Comparison of ENCODE assay signal across 25 mouse cellular contexts in the genomic region with DNA sequence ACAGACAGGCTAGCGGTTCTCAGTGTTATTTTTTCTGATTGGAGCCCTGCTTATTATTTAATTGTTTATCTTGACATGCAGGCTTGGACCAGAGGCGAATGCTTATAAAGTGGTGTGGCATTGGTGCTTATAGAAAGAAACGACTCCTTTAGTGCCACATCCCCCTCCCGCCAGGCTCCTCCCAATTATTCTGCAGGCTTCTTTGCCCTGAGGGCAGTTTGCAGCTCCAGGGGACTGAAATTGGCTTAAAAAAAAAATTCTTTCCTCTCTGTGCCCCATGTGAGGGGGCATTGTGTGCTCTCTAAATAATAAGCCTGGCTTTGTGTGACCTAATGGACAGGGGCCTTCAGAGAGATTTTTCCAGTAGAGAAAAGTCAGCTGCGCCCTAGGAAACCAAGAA.
DNase-seq lines count a peak whose midpoint lies in the region; ATAC-seq lines count a peak whose summit lies in the region.
"Had no signal": no experiment of that assay in that cellular context is flagged by ENCODE, and none has a peak within 500 bp of the region (broad histone marks: within the 10 kb centered on the region; RNA-seq: fewer than 3 reads in every experiment).

No protein-coding gene starts in this region.

- no peak overlapping the region for H3K9ac ChIP-seq in hindbrain, embryonic 11.5 days (ENCODE audit: low read depth, low read length)
- H3K9ac ChIP-seq in hindbrain, embryonic 14.5 days: no peak overlapping the region
- H3K9ac ChIP-seq in neural tube, embryonic 11.5 days (ENCODE audit: low read length): no peak overlapping the region
- no peak overlapping the region for H3K9ac ChIP-seq in neural tube, embryonic 15.5 days (replicated peaks)
- H3K9ac ChIP-seq: embryonic facial prominence, embryonic 13.5 days; liver, embryonic 15.5 days; lung, embryonic 15.5 days; neural tube, embryonic 12.5 days had no signal

- no peaks in the 10 kb centered on the region for H3K36me3 ChIP-seq in hindbrain, embryonic 11.5 days (ENCODE audit: control insufficient read depth, insufficient read depth, low read length)
- H3K36me3 ChIP-seq in hindbrain, embryonic 14.5 days (replicated peaks; ENCODE audit: control insufficient read depth, insufficient read depth): no peaks in the 10 kb centered on the region
- H3K36me3 ChIP-seq in neural tube, embryonic 11.5 days (ENCODE audit: control insufficient read depth, insufficient read depth, low read length): no peaks in the 10 kb centered on the region
- H3K36me3 ChIP-seq in neural tube, embryonic 15.5 days: no peaks in the 10 kb centered on the region
- H3K36me3 ChIP-seq: embryonic facial prominence, embryonic 13.5 days; liver, embryonic 15.5 days; lung, embryonic 15.5 days; neural tube, embryonic 12.5 days had no signal

- 0 out of 2 replicates have a peak, but pooled peaks have one; percentile 25 for ATAC-seq in hindbrain, embryonic 11.5 days (ENCODE audit: low FRiP score)
- ATAC-seq in hindbrain, embryonic 14.5 days (ENCODE audit: low FRiP score): no peak
- no peak for ATAC-seq in neural tube, embryonic 11.5 days (ENCODE audit: insufficient read depth, low FRiP score, low TSS enrichment)
- ATAC-seq in neural tube, embryonic 15.5 days (ENCODE audit: low FRiP score): no peak

- peak; percentile 42 for DNase-seq in embryo, embryonic 10.5 days (ENCODE audit: low spot score)
- DNase-seq in embryo, embryonic 9.5 days (ENCODE audit: extremely low spot score): no peak
- peak; percentile 48 for DNase-seq in hindbrain, embryonic 11.5 days (ENCODE audit: low spot score)
- DNase-seq in hindbrain, embryonic 14.5 days (ENCODE audit: low spot score): no peak
- peak; percentile 38 for DNase-seq in neural tube, embryonic 11.5 days (ENCODE audit: low spot score)
- peak; percentile 61 for DNase-seq in retina, postnatal 1 day
- no peak for DNase-seq in thymus, postnatal 10 days (ENCODE audit: low spot score in 2 of 2)
- DNase-seq: adrenal gland, postnatal 25 days; cerebellum, adult 9-10 months; gastrocnemius, postnatal 14 days; kidney, adult 2 months; layer of hippocampus, adult 9-11 months; liver; lung, postnatal 36 days; thymus, adult 2 months had no signal

- 47% methylated on average over 5 of the region's 5 CpGs for WGBS in hindbrain, embryonic 11.5 days
- WGBS in hindbrain, embryonic 14.5 days: 32% methylated on average over 5 of the region's 5 CpGs
- WGBS in neural tube, embryonic 11.5 days: 54% methylated on average over 5 of the region's 5 CpGs
- WGBS in neural tube, embryonic 15.5 days: 35% methylated on average over 5 of the region's 5 CpGs

- H3K9me3 ChIP-seq in hindbrain, embryonic 11.5 days (ENCODE audit: control insufficient read depth, low read length): no peaks in the 10 kb centered on the region
- no peaks in the 10 kb centered on the region for H3K9me3 ChIP-seq in hindbrain, embryonic 14.5 days (ENCODE audit: control insufficient read depth, low read length)
- no peaks in the 10 kb centered on the region for H3K9me3 ChIP-seq in neural tube, embryonic 11.5 days (ENCODE audit: control insufficient read depth, low read length)
- no peaks in the 10 kb centered on the region for H3K9me3 ChIP-seq in neural tube, embryonic 15.5 days (replicated peaks)
- H3K9me3 ChIP-seq: embryonic facial prominence, embryonic 13.5 days; liver, embryonic 15.5 days; lung, embryonic 15.5 days; neural tube, embryonic 12.5 days had no signal

- H3K4me2 ChIP-seq in hindbrain, embryonic 11.5 days (replicated peaks; ENCODE audit: low read depth, low read length): 0 out of 2 replicates have a peak overlapping the region, but pooled peaks have one; percentile 5
- no peak overlapping the region for H3K4me2 ChIP-seq in hindbrain, embryonic 14.5 days (replicated peaks)
- no peak overlapping the region for H3K4me2 ChIP-seq in neural tube, embryonic 11.5 days (ENCODE audit: low read depth)
- H3K4me2 ChIP-seq in neural tube, embryonic 15.5 days: no peak overlapping the region
- H3K4me2 ChIP-seq: embryonic facial prominence, embryonic 13.5 days; heart, embryonic 11.5 days; liver, embryonic 15.5 days; lung, embryonic 15.5 days; neural tube, embryonic 12.5 days had no signal

- no peaks in the 10 kb centered on the region for H3K27me3 ChIP-seq in hindbrain, embryonic 11.5 days (ENCODE audit: control insufficient read depth, insufficient read depth, low read length)
- no peaks in the 10 kb centered on the region for H3K27me3 ChIP-seq in hindbrain, embryonic 14.5 days (ENCODE audit: control insufficient read depth, insufficient read depth, low read length)
- H3K27me3 ChIP-seq in neural tube, embryonic 11.5 days (ENCODE audit: control insufficient read depth, insufficient read depth, low read length): no peaks in the 10 kb centered on the region
- H3K27me3 ChIP-seq in neural tube, embryonic 15.5 days (replicated peaks): no peaks in the 10 kb centered on the region
- H3K27me3 ChIP-seq: embryonic facial prominence, embryonic 13.5 days; liver, embryonic 15.5 days; lung, embryonic 15.5 days; megakaryocyte, embryonic 14.5 days; neural tube, embryonic 12.5 days had no signal

- H3K4me3 ChIP-seq in hindbrain, embryonic 11.5 days (ENCODE audit: low read depth, low read length): no peak overlapping the region
- H3K4me3 ChIP-seq in hindbrain, embryonic 14.5 days (replicated peaks; ENCODE audit: low read length): no peak overlapping the region
- H3K4me3 ChIP-seq in neural tube, embryonic 11.5 days (ENCODE audit: low read depth, low read length): no peak overlapping the region
- no peak overlapping the region for H3K4me3 ChIP-seq in neural tube, embryonic 15.5 days (replicated peaks)
- H3K4me3 ChIP-seq: embryonic facial prominence, embryonic 13.5 days; left cerebral cortex, adult 2 months; liver, embryonic 15.5 days; lung, embryonic 15.5 days; megakaryocyte, embryonic 14.5 days; neural tube, embryonic 12.5 days had no signal

- H3K4me1 ChIP-seq in hindbrain, embryonic 11.5 days (replicated peaks; ENCODE audit: control insufficient read depth, insufficient read depth, low read length): peaks cover 4% of the 10 kb centered on the region
- H3K4me1 ChIP-seq in hindbrain, embryonic 14.5 days (replicated peaks; ENCODE audit: control insufficient read depth, insufficient read depth, low read length): peaks cover 11% of the 10 kb centered on the region
- H3K4me1 ChIP-seq in neural tube, embryonic 11.5 days (ENCODE audit: control insufficient read depth, insufficient read depth, low read length): 0 out of 2 replicates have a peak, but pooled peaks cover 2% of the 10 kb centered on the region
- H3K4me1 ChIP-seq in neural tube, embryonic 15.5 days: no peaks in the 10 kb centered on the region; the same call in 1 of the 2 replicates
- H3K4me1 ChIP-seq: embryonic facial prominence, embryonic 13.5 days; liver, embryonic 15.5 days; lung, embryonic 15.5 days had no signal

- no peak overlapping the region for H3K27ac ChIP-seq in hindbrain, embryonic 11.5 days (ENCODE audit: low read depth, low read length)
- no peak overlapping the region for H3K27ac ChIP-seq in hindbrain, embryonic 14.5 days
- H3K27ac ChIP-seq in neural tube, embryonic 11.5 days (ENCODE audit: low read depth, low read length): no peak overlapping the region
- H3K27ac ChIP-seq in neural tube, embryonic 15.5 days (replicated peaks): no peak overlapping the region
- H3K27ac ChIP-seq: embryonic facial prominence, embryonic 13.5 days; kidney, postnatal 0 days; left cerebral cortex, adult 2 months; liver, embryonic 15.5 days; lung, embryonic 15.5 days; neural tube, embryonic 12.5 days; stomach, postnatal 0 days had no signal

Comparison
In these comparisons a context has a peak if more than half of its experiments do, and no peak if none do; other contexts are left out.
1. DNase-seq: peak in embryo, embryonic 10.5 days (single experiment), hindbrain, embryonic 11.5 days (single experiment), neural tube, embryonic 11.5 days (single experiment) and retina, postnatal 1 day (single experiment); none in embryo, embryonic 9.5 days (single experiment), hindbrain, embryonic 14.5 days (single experiment) and thymus, postnatal 10 days (0 of 2).